Mouse (Mus musculus) erythroid progenitor cell, adult 5-6 weeks (primary cell): ENCODE measurements around the gene Pced1a. TPM values are rescaled to one million over a fixed set of nuclear protein-coding genes. Genes with fewer than 3 reads are reported as not detected.
A peak's percentile ranks its signal among the peaks of the same experiment; 100 is the strongest.

Source experiments
- ATAC-seq: replicated peaks from 2 replicates; pipeline ENCODE4 v1.8.0; 2016; ENCODE audit warnings: moderate number of reproducible peaks, mild to moderate bottlenecking, moderate TSS enrichment, inconsistent platforms; ENCODE audit not compliant: poor library complexity, low FRiP score, severe bottlenecking
- total RNA-seq, 2 experiments: library from RNA; stranded (forward) in 1 of 2; stranded (reverse) in 1 of 2; fragments of 150-400 nt in 1 of 2; fragments of 186-747, 209-891 nt in 1 of 2; gene quantifications; 2 replicates each; pipeline versions ENCODE4 v1.2.3 to v1.2.4; 2015 to 2017; ENCODE audit warnings: low replicate concordance in 2 of 2

Gene Pced1a
- total RNA-seq, 2 experiments from 2014 or later, result 1.2 TPM; not detected in 1

GRCm38 (mm10) chr2:130439840-130440480 is 15.5 kb upstream of the Pced1a start:
- ATAC-seq, result no peak

- no peak for ATAC-seq
These were observed 14.4 kb upstream of the Pced1a start for GRCm38 (mm10) chr2:130438861-130439260.

- no peak for ATAC-seq
These were observed 12.3 kb upstream of the Pced1a start for GRCm38 (mm10) chr2:130436769-130437168.

GRCm38 (mm10) chr2:130433152-130433551 is 8.7 kb upstream of the Pced1a start:
- 0 out of 2 replicates have a peak, but pooled peaks have one; percentile 43 for ATAC-seq

GRCm38 (mm10) chr2:130432157-130432556 is 7.7 kb upstream of the Pced1a start:
- no peak for ATAC-seq

- no peak for ATAC-seq
These were observed 6.0 kb upstream of the Pced1a start for GRCm38 (mm10) chr2:130430484-130430883.

GRCm38 (mm10) chr2:130429851-130430250 is 5.3 kb upstream of the Pced1a start:
- no peak for ATAC-seq

GRCm38 (mm10) chr2:130425112-130425511 is 611 bp upstream of the Pced1a start:
- no peak for ATAC-seq

- ATAC-seq, result peak; percentile 56
These were observed 940 bp downstream of the Pced1a start for GRCm38 (mm10) chr2:130423397-130424125.

- no peak for ATAC-seq
These were observed 2.5 kb downstream of the Pced1a start for GRCm38 (mm10) chr2:130421781-130422620.

- ATAC-seq, result no peak
These were observed 10.2 kb downstream of the Pced1a start for GRCm38 (mm10) chr2:130414094-130414856.

GRCm38 (mm10) chr2:130412775-130413174 is 11.7 kb downstream of the Pced1a start:
- no peak for ATAC-seq

- peak; percentile 72 for ATAC-seq
These were observed 12.7 kb downstream of the Pced1a start for GRCm38 (mm10) chr2:130411558-130412495.

GRCm38 (mm10) chr2:130408194-130408593 is 16.3 kb downstream of the Pced1a start:
- no peak for ATAC-seq

- no peak for ATAC-seq
These were observed 18.3 kb downstream of the Pced1a start, which contains the start of gene Tmem239 for GRCm38 (mm10) chr2:130406178-130406577. Tmem239 (plus strand) TSS chr2:130406478.

- no peak for ATAC-seq
These were observed 19.6 kb downstream of the Pced1a start, which contains the start of the genes Gm28372 and 1700020A23Rik for GRCm38 (mm10) chr2:130404939-130405338. Gm28372 (plus strand) TSS chr2:130405239. 1700020A23Rik (plus strand) TSS chr2:130405259.

GRCm38 (mm10) chr2:130401891-130402290 is 22.6 kb downstream of the Pced1a start:
- no peak for ATAC-seq

- no peak for ATAC-seq
These were observed 24.5 kb downstream of the Pced1a start for GRCm38 (mm10) chr2:130400046-130400445.
